Comparison of ENCODE assay signal across 9 mouse cellular contexts in genomic region chr3:107273820-107274219, GRCm38 (mm10). TPM values are rescaled to one million over a fixed set of nuclear protein-coding genes. Genes with fewer than 3 reads are reported as not detected.
DNase-seq lines count a peak whose midpoint lies in the region; ATAC-seq lines count a peak whose summit lies in the region.
"Had no signal": no experiment of that assay in that cellular context is flagged by ENCODE, and none has a peak within 500 bp of the region (broad histone marks: within the 10 kb centered on the region; RNA-seq: fewer than 3 reads in every experiment).

No protein-coding gene starts in this region.

- no peak overlapping the region for H3K4me3 ChIP-seq in forebrain, embryonic 12.5 days (replicated peaks)
- no peak overlapping the region for H3K4me3 ChIP-seq in lung, embryonic 16.5 days (ENCODE audit: low read length)

- 14% methylated on average over 3 of the region's 3 CpGs for WGBS in forebrain, embryonic 12.5 days
- 9% methylated on average over 3 of the region's 3 CpGs for WGBS in lung, embryonic 16.5 days

- H3K9me3 ChIP-seq in forebrain, embryonic 12.5 days: no peaks in the 10 kb centered on the region
- H3K9me3 ChIP-seq in lung, embryonic 16.5 days (ENCODE audit: control insufficient read depth, low read length): no peaks in the 10 kb centered on the region

- ATAC-seq in forebrain, embryonic 12.5 days (ENCODE audit: low FRiP score): peak; percentile 42; the same call in 1 of the 2 replicates
- ATAC-seq in lung, embryonic 16.5 days (ENCODE audit: low read depth): peak; percentile 48; the same call in 1 of the 2 replicates

- no peak overlapping the region for H3K4me2 ChIP-seq in forebrain, embryonic 12.5 days
- no peak overlapping the region for H3K4me2 ChIP-seq in lung, embryonic 16.5 days (ENCODE audit: low read depth, low read length)

- DNase-seq in ES-CJ7 (ENCODE audit: low read depth, low spot score): peak; percentile 62
- peak; percentile 63 for DNase-seq in c-Kit-positive CD71-negative TER-119-negative erythroid progenitor cells, embryonic 14.5 days (ENCODE audit: low read depth)
- peak; percentile 70 for DNase-seq in heart, postnatal 4 days
- peak; percentile 50 for DNase-seq in layer of hippocampus, adult 9-10 months (ENCODE audit: low spot score)
- peak; percentile 60 for DNase-seq in ovary, postnatal 14 days (ENCODE audit: low spot score)
- peak; percentile 76 for DNase-seq in thymus, postnatal 0 days (ENCODE audit: low spot score)

- no peak overlapping the region for H3K27ac ChIP-seq in forebrain, embryonic 12.5 days
- H3K27ac ChIP-seq in lung, embryonic 16.5 days (ENCODE audit: low read length): no peak overlapping the region

- no peaks in the 10 kb centered on the region for H3K36me3 ChIP-seq in forebrain, embryonic 12.5 days (replicated peaks)
- no peaks in the 10 kb centered on the region for H3K36me3 ChIP-seq in lung, embryonic 16.5 days (ENCODE audit: control insufficient read depth, insufficient read depth, low read length)

- no peaks in the 10 kb centered on the region; the same call in 1 of the 2 replicates for H3K27me3 ChIP-seq in forebrain, embryonic 12.5 days
- no peaks in the 10 kb centered on the region for H3K27me3 ChIP-seq in lung, embryonic 16.5 days (ENCODE audit: control insufficient read depth, insufficient read depth, low read depth, low read length)

- peaks cover 4% of the 10 kb centered on the region for H3K4me1 ChIP-seq in forebrain, embryonic 12.5 days
- H3K4me1 ChIP-seq in lung, embryonic 16.5 days (replicated peaks; ENCODE audit: control insufficient read depth, insufficient read depth, low read length): peaks cover 2% of the 10 kb centered on the region; the same call in 1 of the 2 replicates

- no peak overlapping the region for H3K9ac ChIP-seq in forebrain, embryonic 12.5 days
- H3K9ac ChIP-seq in lung, embryonic 16.5 days (ENCODE audit: low read length): no peak overlapping the region

RNA-seq across cellular contexts. Expression of gene Lamtor5, which starts 4.8 kb away (rescaled TPM):
- 165 and 175 TPM in 2 replicates for polyA plus RNA-seq in forebrain, embryonic 12.5 days (2016; fragmentation: Nextera tagmentation; extraction: Ambion mirVana)
- total RNA-seq in heart, postnatal 4 days (2021): 10 to 100 TPM; 69.7 to 70.3 TPM
- 189 and 196 TPM in 2 replicates for polyA plus RNA-seq in lung, embryonic 16.5 days (2015; fragmentation: Nextera tagmentation; extraction: Ambion mirVana)
- polyA plus RNA-seq in thymus, postnatal 0 days (2015; fragmentation: Nextera tagmentation; extraction: Ambion mirVana): 250 and 260 TPM in 2 replicates

RNA-seq across cellular contexts. Expression of gene Slc16a4, which starts 17.2 kb away (rescaled TPM):
- 3.3 and 3.6 TPM in 2 replicates for polyA plus RNA-seq in forebrain, embryonic 12.5 days (2016; fragmentation: Nextera tagmentation; extraction: Ambion mirVana)
- under 1 TPM; 0.31 to 0.32 TPM for total RNA-seq in heart, postnatal 4 days (2021)
- 2.1 and 2.3 TPM in 2 replicates for polyA plus RNA-seq in lung, embryonic 16.5 days (2015; fragmentation: Nextera tagmentation; extraction: Ambion mirVana)
- polyA plus RNA-seq in thymus, postnatal 0 days (2015; fragmentation: Nextera tagmentation; extraction: Ambion mirVana): 0.51 and 0.92 TPM in 2 replicates

RNA-seq across cellular contexts. Expression of gene Prok1, which starts 34.3 kb away (rescaled TPM):
- 0.06 TPM in 1 of 2 replicates, not detected in the other for polyA plus RNA-seq in forebrain, embryonic 12.5 days (2016; fragmentation: Nextera tagmentation; extraction: Ambion mirVana)
- total RNA-seq in heart, postnatal 4 days (2021): under 1 TPM in 1 of 2 experiments, not detected in 1; 0.36 TPM
- not detected in 2 replicates for polyA plus RNA-seq in lung, embryonic 16.5 days (2015; fragmentation: Nextera tagmentation; extraction: Ambion mirVana)
- polyA plus RNA-seq in thymus, postnatal 0 days (2015; fragmentation: Nextera tagmentation; extraction: Ambion mirVana): 0.08 and 0.22 TPM in 2 replicates
- polyA plus RNA-seq: heart, embryonic 16.5 days had no signal

RNA-seq across cellular contexts. Expression of gene A630076J17Rik, which starts 43.4 kb away (rescaled TPM):
- polyA plus RNA-seq in forebrain, embryonic 12.5 days (2016; fragmentation: Nextera tagmentation; extraction: Ambion mirVana): not detected in 2 replicates
- total RNA-seq in heart, postnatal 4 days (2021): not detected
- 0.24 and 0.47 TPM in 2 replicates for polyA plus RNA-seq in lung, embryonic 16.5 days (2015; fragmentation: Nextera tagmentation; extraction: Ambion mirVana)
- 0.92 and 1.7 TPM in 2 replicates for polyA plus RNA-seq in thymus, postnatal 0 days (2015; fragmentation: Nextera tagmentation; extraction: Ambion mirVana)

RNA-seq across cellular contexts. Expression of gene Cym, which starts 52.3 kb away (rescaled TPM):
- not detected in 2 replicates for polyA plus RNA-seq in forebrain, embryonic 12.5 days (2016; fragmentation: Nextera tagmentation; extraction: Ambion mirVana)
- not detected for total RNA-seq in heart, postnatal 4 days (2021)
- polyA plus RNA-seq in lung, embryonic 16.5 days (2015; fragmentation: Nextera tagmentation; extraction: Ambion mirVana): 45.5 and 47.6 TPM in 2 replicates
- polyA plus RNA-seq in thymus, postnatal 0 days (2015; fragmentation: Nextera tagmentation; extraction: Ambion mirVana): 1.2 and 1.3 TPM in 2 replicates
